ENCODE assay signal across 1 mouse cellular context in genomic region chr4:120978221-120978620, GRCm38 (mm10).
TF ChIP-seq lines count a peak whose summit lies in the region.

No protein-coding gene starts in this region.

TF ChIP-seq in MEL, 35 proteins besides CTCF, POLR2A, EP300 and RAD21:
- TF ChIP-seq MYC (IDR thresholded peaks at IDR 0.05; ENCODE audit: low read depth, low read length) (peak; percentile 67; the same call in 1 of the 2 replicates), GATA1 (IDR thresholded peaks at IDR 0.05; ENCODE audit: low read depth, low read length) (peak; percentile 9; the same call in 1 of the 2 replicates), NELFE (IDR thresholded peaks at IDR 0.05; ENCODE audit: low read depth, low read length) (no peak), ZMIZ1 (IDR thresholded peaks at IDR 0.05; ENCODE audit: low read depth, low read length) (no peak), RCOR1 (IDR thresholded peaks at IDR 0.05; ENCODE audit: low read depth, low read length) (no peak), KAT2A (conservative IDR thresholded peaks at IDR 0.05; ENCODE audit: low read depth, low read length) (no peak), JUND (IDR thresholded peaks at IDR 0.05; ENCODE audit: low read depth, low read length) (0 out of 2 replicates have a peak, but pooled peaks have one; percentile 23), E2F4 (IDR thresholded peaks at IDR 0.05; ENCODE audit: borderline replicate concordance, low read depth, low read length) (no peak), CHD2 (IDR thresholded peaks at IDR 0.05; ENCODE audit: low read length) (no peak), HCFC1 (IDR thresholded peaks at IDR 0.05; ENCODE audit: low read depth, low read length) (no peak), MAZ (IDR thresholded peaks at IDR 0.05; ENCODE audit: low read depth, low read length) (no peak)
